Mouse (Mus musculus) lung, postnatal 25 days (tissue): ENCODE data around the gene Ppox.

Experiments used
- DNase-seq: peaks from one replicate; pipeline ENCODE4 v3.0.0; 2022; ENCODE audit warnings: low spot score

Ppox gene

GRCm38 (mm10) chr1:171285096-171285892 lies 4.3 kb upstream of the Ppox start:
- DNase-seq = no peak

GRCm38 (mm10) chr1:171284491-171284890 lies 3.5 kb upstream of the Ppox start:
- DNase-seq = no peak

GRCm38 (mm10) chr1:171283188-171284160 lies 2.5 kb upstream of the Ppox start:
- no peak for DNase-seq

- no peak for DNase-seq
Observed at GRCm38 (mm10) chr1:171282086-171282805, 1.3 kb upstream of the Ppox start.

- DNase-seq = peak; percentile 85
Observed at GRCm38 (mm10) chr1:171281528-171281923, 540 bp upstream of the Ppox start.

GRCm38 (mm10) chr1:171280250-171280915 lies 603 bp downstream of the Ppox start:
- DNase-seq = no peak

- DNase-seq = no peak
Observed at GRCm38 (mm10) chr1:171279721-171280120, 1.3 kb downstream of the Ppox start.

- no peak for DNase-seq
Observed at GRCm38 (mm10) chr1:171279012-171279705, 1.8 kb downstream of the Ppox start.

- no peak for DNase-seq
Observed at GRCm38 (mm10) chr1:171278436-171278835, 2.5 kb downstream of the Ppox start.

GRCm38 (mm10) chr1:171277736-171278135 lies 3.2 kb downstream of the Ppox start:
- DNase-seq = no peak

GRCm38 (mm10) chr1:171276110-171276748 lies 4.8 kb downstream of the Ppox start:
- DNase-seq = no peak

GRCm38 (mm10) chr1:171275144-171275734 lies 5.7 kb downstream of the Ppox start:
- DNase-seq = no peak

GRCm38 (mm10) chr1:171274171-171274570 lies 6.8 kb downstream of the Ppox start:
- no peak for DNase-seq

GRCm38 (mm10) chr1:171272086-171272485 lies 8.9 kb downstream of the Ppox start:
- DNase-seq = no peak

GRCm38 (mm10) chr1:171271622-171272021 lies 9.4 kb downstream of the Ppox start:
- DNase-seq = no peak

GRCm38 (mm10) chr1:171271196-171271595 lies 9.8 kb downstream of the Ppox start:
- peak; percentile 71 for DNase-seq

GRCm38 (mm10) chr1:171270573-171270900 lies 10.4 kb downstream of the Ppox start:
- peak; percentile 68 for DNase-seq

GRCm38 (mm10) chr1:171269848-171270572 lies 11.0 kb downstream of the Ppox start, which contains the start of gene B4galt3:
B4galt3 (plus strand) TSS chr1:171270328.
- DNase-seq = peak; percentile 96

GRCm38 (mm10) chr1:171268341-171268740 lies 12.6 kb downstream of the Ppox start:
- DNase-seq = no peak
